Mouse (Mus musculus) gastrocnemius, postnatal 36 days (tissue): ENCODE measurements around the gene Gnl2. TPM values are rescaled to one million over a fixed set of nuclear protein-coding genes. Genes with fewer than 3 reads are reported as not detected.

Experiments used
- DNase-seq, 2 experiments: peaks; one replicate each; pipeline ENCODE4 v3.0.0; 2022
- intact Hi-C: fragments of 180-260 bp; cut with DNase I; formaldehyde crosslinking; loops from one replicate; pipeline ENCODE4 v1.15.1; 2025
- long read RNA-seq, 2 experiments: library from polyadenylated mRNA; stranded (forward); transcript quantifications; one replicate each; pipeline ENCODE4 v2.0.0; 2021
- total RNA-seq, 2 experiments: library from RNA; stranded (reverse); gene quantifications; 2 replicates each; pipeline ENCODE4 v1.2.3; 2021

Gnl2 gene
- 10 to 100 TPM; 21.3 to 31.4 TPM for total RNA-seq
- long read RNA-seq, experiment 1, transcript Gnl2-201 (16 exons, 2,366 nt) = major isoform, 13 of 31 reads
- long read RNA-seq, experiment 1, partial matches to known transcripts = 16 of 31 reads
- long read RNA-seq, experiment 1, other reads (novel, unspliced or antisense) = 0 of 31 reads
- long read RNA-seq, experiment 2, transcript Gnl2-201 (16 exons, 2,366 nt) = major isoform, 26 of 43 reads
- long read RNA-seq, experiment 2, partial matches to known transcripts = 13 of 43 reads
- long read RNA-seq, experiment 2, other reads (novel, unspliced or antisense) = 1 of 43 reads

DNA sequence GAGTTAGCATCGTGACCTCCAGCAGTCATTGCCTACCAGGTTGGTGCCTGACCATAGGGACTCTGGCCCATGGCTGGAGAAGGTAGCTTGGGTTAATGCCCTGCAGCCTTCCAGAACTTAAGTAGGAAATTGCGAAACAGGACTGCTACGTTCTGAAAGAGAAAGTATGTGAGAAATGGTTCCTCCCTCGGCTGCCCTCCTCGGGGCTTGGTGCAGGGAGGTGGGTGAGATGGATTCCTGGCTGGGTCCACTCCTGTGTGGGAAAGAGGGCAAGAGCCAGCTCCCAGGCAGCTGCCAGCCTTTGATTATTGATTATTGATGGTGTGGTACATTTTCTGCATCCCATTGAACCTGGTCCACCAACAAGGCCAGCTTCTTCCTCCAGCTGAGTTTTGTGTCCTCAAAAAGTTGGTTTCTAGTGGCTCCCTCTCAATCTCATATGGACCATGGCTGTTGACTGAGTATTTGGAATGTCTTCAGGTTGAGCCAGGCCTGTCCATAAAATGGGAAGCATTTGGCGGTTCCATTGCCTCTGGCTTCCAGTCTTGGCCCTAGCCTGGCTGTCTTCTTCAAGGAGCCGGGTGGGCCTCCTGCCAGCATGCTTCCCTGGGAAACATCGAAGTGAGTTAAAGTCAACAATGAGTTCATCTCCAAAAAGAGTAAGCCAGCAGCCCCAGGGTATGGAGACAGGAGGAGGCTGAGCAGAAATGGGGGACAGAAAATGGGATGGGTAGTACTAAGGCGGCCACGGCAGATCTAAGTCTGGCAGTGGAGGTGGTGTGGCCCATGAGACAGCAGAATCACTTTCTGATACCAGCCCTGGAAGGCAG lies at the start of gene Gnl2:
Gene Gnl2, plus strand, starts transcription at position 780 of the 830 bp plus-strand sequence.
- peak in 1 of 2 experiments; percentile 28 for DNase-seq

DNA sequence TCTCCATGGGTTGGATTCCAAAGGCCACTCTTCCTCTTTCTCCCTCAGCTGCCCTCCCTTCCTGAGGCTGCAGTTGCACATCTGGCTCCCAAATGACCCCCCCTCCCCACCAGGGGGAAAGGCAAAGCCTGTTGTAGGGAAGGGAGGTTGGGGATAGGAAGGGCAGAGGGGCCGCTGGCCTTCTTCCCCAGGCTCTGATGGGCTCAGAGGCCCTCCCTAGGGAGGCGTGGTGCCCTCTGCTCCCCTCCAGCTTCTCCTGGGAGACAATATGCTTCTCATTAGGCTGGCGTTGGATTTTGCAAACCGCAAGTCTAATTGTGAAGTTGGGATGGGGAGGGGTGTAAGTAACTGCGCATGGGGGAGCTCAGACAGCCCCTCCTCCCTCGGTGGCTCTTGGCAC lies 47.7 kb upstream of the Gnl2 start:
- intact Hi-C loops = no loop called here
- DNase-seq = no peak

More for the DNA sequence above, at the start of gene Gnl2:
- intact Hi-C loops = no loop called here

DNA sequence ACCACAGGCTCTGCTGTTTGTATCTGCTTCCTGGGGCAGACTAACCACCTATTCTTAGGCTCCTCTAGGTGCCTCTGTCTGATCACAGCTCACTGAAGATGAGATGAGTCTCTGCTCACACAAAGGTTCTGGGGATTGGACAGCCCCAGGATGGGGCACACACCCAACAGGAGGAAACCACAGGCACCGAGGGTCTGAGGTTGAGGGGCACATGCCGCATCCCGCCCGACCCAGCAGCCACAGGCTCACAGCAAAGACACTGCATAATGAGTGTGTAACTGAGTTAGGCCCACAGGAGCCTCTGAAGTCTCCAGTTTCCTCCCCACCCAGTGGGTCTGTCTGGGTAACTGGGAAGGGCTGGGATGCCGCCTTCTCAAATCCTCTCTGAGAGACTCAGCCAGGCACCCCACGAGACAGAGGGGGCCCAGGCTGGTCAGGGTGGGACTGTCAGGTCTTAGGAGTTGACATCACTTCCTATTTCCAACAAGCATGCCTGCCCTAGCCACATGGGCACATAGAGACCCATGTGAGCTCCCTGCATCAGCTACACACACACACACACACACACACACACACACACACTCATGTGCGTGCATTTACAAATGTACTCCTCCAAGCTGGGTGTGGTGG lies 47.1 kb upstream of the Gnl2 start:
- DNase-seq = no peak
- intact Hi-C loops = no loop called here

DNA sequence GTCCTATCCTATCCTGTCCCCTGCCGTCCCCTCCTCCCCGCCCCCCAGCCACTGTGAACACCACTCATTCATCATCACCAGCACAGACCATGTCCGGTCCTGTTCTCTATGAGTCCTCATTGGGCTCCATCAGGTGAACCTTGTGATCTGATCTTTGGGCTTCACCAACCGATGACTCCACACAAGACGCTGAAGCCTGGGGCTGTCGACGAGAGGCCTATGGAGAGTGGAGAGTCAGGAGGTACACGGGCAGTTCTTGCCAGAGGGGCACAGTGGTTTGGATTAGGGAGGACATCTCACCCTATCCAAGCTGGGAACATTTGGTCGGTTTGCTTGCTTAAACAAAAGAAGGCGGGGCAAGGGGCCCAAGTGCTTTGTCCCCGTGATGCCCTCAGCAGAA lies 46.2 kb upstream of the Gnl2 start:
- DNase-seq = no peak
- intact Hi-C loops = no loop called here

DNA sequence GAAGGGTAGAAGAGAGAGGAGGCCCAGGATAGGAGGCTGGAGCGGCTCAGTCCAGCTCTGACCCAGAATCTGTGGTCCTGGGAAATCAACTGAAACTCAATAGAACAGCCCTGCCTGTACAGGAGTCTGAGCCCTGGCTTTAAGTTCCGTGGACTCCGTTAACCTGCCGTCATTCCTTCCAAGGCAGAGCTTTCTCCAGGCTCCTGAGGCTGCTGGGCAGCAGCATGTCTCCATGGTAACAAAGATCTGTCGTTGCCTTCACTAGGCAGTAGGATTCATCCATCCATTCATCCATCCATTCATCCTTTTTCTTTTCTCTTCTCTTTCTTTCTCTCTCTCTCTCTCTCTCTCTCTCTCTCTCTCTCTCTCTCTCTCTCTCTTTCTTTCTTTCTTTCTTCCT lies 45.7 kb upstream of the Gnl2 start:
- intact Hi-C loops = no loop called here
- no peak for DNase-seq

DNA sequence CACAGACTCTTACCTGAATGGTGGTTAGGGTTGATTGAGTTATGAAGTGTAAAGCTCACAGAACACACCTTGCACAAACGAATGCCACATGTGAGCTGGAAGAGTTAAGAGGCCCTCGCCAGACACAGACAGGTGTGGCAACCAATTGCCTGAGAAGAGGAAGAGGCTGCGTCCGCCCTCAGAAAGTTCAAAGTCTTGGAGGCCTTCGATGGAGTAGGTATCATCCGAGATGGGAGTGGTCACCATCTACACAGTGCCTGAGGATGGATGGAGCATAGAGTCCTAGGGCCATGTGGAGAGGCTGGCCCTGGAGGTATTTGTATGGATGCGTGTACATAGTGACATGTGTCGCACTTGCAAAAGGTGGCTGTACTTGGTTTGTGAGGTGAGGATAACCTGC lies 45.3 kb upstream of the Gnl2 start:
- intact Hi-C loops = no loop called here
- no peak for DNase-seq

DNA sequence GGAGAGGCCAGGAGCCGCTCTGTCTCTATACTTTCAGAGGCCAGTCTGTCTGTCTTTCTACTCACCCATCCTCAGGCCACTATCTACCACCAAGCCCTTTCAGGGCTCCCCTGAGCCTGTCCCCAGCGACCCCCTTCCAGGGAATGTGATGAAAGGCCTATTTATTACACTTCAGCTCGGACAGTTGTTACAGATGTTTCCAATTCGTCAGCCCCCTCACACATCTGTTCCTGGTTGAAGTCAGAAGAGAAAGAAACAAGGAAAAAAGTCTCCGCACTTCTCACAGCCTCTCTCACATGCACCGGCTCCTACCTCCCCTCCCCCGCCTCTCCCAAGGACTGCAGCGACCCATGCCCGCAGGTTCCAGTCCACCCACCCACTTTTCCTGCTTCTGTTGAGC lies 44.1 kb upstream of the Gnl2 start:
- no peak for DNase-seq
- intact Hi-C loops = no loop called here

DNA sequence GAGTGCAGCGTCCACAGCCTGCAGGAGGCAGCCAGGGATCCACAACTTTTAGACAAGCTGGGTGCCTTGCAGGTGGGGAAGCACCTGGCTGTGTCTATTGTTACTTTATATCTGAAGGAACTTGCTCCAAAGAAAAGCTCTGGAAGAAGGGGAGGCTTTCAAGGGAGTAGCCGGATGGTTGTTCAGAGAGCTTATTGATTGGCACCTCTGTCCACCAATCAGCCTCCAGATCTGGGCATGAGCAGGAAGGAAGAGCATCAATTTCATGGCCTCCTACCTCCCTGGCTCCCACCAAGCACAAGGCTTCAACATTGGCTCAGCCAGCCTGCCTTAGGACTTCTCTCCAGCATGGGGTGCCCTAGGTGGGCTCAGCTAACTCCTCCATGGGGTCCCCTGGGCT lies 43.1 kb upstream of the Gnl2 start:
- DNase-seq = no peak
- intact Hi-C loops = no loop called here

DNA sequence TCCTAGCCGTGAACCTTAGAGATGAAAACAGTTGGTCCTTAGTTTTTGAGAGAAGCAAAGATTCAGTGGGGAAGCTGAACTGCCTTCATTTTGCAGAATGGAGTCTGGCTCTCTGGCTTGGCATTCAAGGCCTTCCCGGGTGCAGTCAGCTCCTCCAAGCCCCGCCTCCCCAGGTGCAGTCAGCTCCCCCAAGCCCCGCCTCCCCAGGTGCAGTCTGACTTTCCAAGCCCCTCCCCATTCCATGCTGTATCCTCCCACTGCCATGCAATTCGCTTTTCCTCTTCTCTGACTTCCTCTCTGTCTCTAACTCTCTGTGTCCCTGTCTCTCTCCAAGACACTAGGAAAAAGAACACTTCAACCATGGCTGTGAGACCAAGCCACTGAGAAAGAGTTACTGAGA lies 38.2 kb upstream of the Gnl2 start:
- no peak for DNase-seq
- intact Hi-C loops = no loop called here

DNA sequence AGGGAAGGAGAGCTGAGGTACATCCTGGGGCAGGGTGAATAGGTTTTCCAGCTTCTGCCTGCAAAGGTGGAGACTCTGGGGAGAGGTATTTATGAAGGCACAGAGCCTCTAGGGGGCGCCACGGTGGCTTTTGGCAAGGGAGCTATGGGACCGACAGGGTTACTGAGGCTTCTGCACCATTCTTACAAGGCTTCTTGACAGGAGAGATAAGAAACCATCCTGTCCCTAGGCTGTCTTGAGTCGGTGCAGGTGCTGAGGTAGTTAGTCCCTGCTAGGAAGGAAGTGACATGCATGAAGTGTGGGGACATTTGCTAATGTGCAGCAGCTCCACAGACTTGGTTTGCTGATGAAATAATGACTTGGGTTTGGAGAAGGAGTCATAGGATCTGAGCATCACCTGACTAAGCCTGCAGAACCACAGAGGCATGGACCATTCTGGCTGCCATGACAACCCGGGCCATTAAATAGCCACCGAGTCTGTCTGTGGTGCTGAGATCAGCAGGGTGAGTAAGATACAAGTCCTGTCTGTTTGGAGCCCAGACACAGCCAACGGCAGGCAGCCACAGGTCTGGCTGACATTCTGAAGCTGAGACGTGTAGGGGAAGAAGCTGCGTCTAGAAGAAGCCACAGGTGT lies 32.4 kb upstream of the Gnl2 start:
- DNase-seq = no peak
- intact Hi-C loops = no loop called here

DNA sequence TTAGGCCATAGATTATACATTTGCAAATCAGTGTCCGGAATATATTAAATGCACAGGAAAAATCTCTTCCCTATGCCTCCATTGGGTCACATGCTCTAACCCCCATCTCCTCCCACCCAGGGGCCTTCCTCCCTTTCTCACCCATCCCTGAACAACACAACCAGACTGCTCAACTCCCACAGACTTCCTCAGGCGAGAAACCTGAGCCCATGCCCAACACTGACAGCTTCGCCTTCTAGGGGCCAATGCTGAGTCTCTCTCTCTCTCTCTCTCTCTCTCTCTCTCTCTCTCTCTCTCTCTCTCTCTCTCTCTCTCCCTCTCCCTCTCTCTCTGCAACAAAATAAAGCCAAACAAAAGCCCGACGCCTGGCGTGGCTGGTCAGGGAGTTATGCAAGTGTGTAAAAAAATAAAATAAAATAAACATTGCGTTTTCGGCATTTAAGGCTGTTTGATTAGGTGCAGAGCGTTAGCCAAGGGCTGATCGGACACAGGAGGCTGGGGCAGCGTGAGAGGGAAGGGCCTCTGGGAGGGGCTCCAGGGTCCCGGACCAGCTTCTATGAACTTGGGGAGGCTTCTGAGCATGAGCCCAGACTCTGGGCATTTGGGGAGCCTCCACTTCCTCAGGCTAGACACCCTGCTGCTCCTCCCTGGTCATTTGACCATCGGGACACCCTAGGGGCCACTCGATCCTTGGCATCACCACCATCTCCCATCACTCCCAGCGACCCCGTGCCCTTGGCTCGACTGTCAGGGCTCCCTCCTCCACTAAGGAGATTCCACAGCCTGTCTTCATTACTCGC lies 31.3 kb upstream of the Gnl2 start:
- intact Hi-C loops = no loop called here
- no peak for DNase-seq

DNA sequence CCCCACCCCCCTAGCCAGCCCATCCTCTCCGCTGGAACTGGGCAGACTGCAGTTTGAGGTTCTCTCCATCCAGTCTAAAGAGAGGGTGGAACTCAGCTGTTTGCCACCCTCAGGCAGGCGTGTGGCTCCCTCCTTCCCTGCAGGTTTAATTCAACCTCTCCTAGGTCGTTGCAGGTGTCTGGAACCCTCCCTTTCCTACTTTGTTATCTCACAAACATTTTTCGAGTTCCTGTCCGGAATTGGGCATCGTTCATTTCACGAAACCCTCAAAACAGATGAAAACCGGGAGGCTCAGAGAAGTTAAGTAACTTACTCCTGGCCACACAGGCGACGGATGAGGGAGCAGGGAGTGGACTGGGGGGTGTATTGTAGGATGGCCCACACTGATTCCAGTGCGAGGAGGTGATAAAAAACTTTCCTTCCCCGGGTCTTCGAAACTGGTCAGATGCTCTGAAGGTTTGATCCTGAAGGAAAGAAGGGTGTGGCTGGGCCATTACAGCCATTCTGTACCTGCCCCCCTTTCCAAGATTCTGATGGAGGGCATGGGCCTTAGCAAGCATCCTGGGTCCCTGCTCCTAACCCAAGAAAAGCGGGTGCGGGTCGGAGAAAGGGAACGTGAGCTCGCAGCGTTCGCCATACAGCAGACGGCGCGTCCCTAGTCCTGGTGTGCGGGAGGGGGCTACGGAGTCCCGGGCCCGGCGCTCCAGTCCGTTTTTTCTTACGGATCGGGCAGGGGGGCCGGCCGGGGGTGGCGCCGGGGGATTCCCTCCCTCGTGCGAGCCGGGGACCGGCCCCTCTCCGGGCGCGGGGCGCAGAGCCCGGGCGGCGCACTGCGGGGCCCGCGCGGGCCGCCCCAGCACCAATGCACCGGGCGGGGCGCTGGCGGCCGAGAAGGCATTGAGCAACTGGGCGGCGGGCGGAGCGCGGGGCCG lies 30.4 kb upstream of the Gnl2 start, which contains the start of gene Rspo1:
Gene Rspo1, plus strand, starts transcription at position 760 of the 932 bp plus-strand sequence.
- DNase-seq = no peak

DNA sequence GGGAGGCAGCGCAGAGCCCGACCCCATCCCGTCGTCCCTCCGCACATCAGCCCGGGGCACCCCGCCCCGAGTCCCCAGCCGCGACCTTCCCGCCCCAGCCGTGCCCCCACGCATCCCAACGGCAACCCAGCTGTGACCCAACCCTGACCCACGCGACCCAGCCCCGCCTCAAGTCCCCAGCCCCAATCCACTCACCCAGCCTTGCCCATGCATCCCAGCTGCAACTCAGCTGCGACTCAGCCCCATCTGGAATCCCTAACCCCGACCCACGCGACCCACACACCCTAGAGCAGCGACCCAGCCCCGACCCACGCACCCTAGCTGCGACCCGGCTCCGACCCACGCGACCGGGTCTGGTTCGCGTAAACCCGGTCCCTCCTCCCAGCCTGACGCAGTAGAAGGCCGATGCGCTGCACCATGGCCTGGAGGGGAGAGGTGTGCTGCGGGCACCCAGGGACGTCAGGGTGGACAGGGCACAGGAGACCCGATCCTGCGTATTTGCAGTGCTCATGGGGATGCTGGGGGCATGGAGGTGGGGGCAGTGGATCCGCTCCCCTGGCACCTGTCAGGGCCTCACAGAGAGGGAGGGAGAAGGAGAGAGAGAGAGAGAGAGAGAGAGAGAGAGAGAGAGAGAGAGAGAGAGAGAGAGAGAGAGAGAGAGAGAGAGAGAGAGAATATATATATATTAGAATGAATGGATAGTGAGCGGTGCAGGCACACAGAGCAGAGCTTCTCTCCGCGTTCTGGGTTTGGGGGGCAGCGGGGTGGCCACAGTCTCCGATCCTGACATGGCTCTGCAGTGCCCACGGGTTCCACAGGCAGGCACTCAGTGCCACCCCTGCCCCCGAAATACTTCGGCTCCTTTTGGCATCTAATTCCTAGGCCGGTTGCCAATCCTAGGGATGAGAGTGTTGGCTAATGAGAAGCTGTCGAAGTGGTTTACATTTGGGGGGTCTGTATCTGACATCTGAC lies 29.4 kb upstream of the Gnl2 start:
- intact Hi-C loops = no loop called here
- DNase-seq = no peak

More for the DNA sequence above, 30.4 kb upstream of the Gnl2 start, which contains the start of gene Rspo1:
- intact Hi-C loops = no loop called here

DNA sequence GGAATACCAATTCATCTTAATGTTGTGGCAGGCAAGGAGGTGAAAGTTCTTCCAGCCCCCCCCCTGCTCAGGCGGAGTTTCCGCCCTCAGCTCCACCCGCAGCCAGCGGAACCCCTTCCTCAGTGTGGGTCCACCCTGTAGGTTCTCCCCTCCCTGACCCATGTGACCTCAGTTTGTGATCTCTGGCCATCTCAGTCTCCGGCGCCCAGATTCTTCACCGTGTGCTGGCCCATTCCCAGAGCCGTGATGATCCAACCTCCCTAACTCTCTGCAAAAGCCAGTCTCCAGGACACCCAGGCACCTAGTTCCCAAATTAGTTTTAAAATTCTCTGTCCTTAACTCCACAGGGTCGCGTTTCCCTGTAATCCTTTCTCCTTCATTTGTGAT lies 28.7 kb upstream of the Gnl2 start:
- DNase-seq = no peak
- intact Hi-C loops = no loop called here

DNA sequence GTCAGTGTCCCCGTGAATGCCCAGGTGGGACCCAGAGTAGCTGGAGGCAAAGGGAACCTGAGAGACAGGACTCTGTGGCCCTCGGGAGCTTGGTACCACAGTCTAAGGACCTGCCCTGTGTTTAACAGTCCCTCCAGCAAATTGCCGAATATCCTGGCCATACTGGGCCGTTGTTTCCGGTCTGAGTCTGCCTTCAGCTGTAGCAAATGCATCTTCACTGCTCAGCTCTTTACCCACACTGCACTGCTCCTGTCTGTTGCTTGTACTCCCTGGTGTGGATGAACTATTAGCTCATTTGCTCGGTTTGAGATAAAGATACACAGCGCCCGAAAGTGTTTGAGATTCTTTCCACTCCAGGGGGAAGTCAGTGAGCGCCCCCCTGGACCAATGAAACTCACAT lies 28.0 kb upstream of the Gnl2 start:
- no peak for DNase-seq
- intact Hi-C loops = no loop called here

DNA sequence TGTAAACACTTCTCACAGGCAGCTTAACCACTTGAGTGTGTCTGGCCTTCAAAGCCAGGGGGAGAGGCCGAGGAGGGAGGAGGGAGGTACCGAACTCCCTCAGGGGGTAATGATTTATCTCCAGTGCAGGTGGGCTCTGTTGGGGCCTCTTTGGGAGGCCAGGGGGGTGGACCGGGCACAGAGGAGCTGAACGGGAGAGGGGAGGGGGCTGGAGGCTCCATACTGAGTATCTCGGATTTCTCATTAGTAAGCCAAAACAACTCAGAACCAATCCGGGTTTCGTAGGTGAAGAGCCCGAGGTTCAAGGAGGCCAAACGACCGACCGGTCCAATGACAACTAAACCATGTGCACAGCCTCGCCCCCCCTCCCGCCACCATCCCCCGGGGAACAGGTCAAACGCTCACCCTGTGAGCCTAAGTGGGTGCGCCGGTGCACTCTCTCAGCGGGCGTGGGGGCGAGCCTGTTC lies 26.6 kb upstream of the Gnl2 start:
- intact Hi-C loops = no loop called here
- DNase-seq = no peak

DNA sequence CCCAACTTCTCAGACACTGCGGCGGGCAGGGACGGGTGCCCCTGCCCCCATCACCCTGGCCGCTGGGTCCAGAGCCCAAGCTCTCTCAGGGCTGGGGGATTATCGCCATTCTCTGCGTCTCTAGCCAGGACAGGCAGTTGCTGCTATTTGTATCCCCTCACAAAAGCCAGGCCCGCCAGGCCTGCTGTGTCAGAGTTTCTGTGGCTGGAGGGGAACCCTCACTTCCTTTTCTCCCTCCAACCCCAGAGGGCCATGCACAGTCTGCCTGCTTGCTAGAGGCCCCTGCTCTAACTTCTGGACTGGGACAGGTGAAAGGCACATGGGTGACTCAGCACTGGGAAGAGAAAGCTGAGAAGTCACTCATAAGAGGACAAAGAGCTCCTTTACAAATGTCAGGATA lies 26.1 kb upstream of the Gnl2 start:
- intact Hi-C loops = no loop called here
- DNase-seq = no peak
